Mouse (Mus musculus) spleen, adult 12 weeks (tissue): Measurements from ENCODE around the gene Cga.

Source experiments
- DNase-seq: peaks from one replicate; pipeline ENCODE4 v3.0.0; 2022; ENCODE audit warnings: low spot score

Gene Cga

DNA sequence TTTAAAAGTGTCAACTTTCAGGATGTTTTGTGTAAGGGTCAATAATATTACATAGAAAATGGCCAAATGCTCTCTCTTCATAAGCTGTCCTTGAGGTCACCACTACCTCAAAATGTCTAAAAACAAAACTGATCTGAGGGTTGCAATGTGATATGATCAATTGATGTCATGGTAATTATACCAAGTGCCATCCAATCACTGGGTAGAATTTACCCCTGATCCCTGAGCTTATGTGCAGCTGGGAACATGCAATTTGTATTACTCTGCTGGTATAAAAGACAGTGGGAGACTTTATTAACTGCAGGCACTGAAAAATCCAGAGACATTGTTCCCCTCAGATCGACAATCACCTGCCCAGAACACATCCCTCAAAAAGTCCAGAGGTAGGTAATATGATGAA is at the start of gene Cga:
Cga (plus strand) TSS at position 301 of the 400 bp plus-strand sequence.
- no peak for DNase-seq

DNA sequence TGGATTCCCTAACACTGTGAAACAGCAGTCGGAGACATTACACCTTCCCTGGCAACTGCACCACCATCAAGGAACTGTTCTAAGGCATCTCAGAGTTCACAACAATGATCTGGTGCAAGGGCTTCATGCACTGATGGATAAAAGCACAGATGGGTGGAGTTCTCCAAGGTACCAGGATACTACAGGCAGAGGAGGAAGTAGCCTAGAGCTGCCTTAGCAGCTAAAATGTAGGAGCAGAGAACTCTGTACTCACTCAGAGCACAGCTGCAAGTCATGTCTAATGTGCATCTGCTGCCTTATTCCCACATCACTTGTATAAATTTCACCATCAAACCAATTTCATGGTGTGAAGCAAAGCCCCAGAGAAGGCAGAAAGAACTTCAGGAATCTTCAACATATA is 49.7 kb upstream of the Cga start:
- no peak for DNase-seq

DNA sequence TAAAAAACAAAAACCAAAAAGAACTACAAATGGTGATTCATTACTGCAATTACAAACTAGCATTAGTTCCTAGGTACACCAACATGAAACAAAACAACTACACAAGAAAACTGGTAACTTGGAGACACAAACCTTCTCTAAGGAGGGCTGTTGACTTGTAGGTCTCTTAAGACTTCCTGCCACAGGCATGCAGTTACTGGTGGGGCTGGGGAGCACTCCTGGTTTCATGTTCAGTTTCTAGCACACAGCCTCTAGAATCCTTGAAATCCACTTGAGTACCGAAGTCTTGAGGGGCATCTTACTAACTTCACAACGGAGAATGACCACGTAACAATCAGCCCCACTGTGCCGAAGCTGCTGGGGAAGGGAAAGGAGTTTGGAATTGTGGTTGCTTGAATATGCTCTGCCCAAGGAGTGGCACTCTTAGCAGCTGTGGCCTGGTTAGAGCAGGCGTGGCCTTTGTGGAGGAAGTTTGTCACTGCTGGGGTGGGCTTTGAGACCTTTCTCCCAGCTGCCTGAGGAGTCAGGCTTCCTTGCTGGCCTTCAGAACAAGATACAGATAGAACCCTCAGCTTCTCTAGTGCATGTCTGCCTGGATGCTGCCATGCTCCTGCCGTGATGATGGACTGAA is 45.8 kb upstream of the Cga start:
- DNase-seq: no peak

DNA sequence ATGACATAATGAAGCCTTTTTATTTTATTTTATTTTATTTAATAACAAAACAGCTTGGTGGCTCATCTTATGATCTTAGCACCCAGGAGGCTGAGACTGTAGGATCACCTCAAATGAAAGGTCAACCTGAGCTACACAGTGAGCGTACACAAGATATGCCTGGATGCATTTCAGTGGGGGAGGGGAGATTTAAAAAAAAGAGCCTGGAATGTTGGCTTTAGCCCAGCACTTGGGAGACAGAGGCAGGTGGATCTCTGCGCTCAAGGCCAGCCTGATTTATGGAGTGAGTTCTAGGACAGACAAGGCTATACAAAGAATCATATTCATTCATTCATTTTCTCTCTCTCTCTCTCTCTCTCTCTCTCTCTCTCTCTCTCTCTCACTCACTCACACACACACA is 43.4 kb upstream of the Cga start:
- no peak for DNase-seq

DNA sequence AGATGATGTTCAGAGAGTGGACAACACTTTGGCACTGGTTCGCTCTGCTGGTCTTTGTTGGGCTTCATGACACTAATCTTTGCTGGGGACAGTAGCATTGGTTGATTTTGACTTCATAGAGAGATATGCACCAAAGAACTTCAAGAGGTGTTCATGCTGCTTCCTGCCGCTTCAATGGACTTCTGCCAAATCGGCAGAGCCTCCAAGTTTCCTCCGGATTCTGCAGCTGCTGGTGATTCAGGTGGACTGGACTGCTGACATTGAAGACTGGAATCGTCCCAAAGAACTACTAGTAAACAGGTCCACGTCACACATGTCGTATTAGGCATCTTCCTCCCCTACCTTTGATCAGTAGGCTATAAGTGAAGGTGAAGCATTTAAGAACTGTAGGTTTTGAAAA is 41.5 kb upstream of the Cga start:
- DNase-seq: no peak

DNA sequence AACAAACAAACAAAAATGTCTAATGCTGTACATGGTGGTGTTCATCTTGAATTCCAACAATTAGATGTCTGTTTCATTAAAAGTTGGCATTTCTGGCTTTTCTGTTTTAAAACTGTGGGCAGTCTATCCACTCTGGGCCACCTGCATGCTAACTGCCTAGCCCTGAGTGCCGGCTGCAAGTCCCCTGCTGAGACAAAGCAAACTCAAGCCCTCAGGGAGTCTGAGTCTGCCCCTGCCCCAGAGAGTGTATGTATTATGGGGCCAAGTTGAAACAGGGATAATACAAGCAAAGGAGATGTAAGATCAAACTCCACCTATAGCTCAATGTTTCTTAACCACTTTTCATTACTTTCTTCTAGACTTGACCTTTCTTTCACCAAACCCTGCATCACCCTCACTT is 37.6 kb upstream of the Cga start:
- no peak for DNase-seq

DNA sequence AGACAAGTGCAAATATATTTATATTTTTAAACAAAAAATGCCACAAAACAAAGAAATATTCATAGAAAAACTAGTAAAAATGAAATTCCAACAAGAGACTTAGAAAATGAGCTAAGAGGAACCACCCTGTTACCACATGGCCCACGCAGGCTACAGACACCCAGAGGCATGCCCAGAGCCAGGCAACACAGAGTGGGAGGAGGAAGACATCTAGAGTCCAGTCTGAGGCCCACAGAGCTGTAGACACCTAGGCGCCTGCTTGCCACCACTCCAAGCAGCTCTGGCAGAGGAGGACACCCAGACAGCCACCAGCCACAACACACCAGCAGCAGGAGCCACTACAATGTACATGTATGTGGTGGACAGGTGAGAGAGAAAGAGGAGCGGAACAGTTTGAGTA is 34.7 kb upstream of the Cga start:
- no peak for DNase-seq

DNA sequence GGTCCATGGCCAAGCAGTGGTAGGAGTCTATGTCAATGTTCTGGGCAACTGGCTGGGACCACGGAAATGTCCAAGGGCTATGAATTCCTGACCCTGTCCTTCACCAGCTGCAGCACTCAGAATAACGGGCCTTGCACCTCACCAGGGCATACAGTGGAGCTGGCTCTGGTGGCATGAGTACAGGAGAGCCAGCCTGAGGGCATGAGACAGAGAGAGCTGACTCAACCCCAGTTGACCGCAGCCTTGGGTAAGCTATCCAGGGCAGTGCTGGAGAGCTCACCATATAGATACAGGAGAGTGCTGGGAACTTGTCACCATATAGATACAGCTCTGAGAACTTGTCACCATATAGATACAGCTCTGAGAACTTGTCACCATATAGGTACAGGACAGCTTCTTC is 34.2 kb upstream of the Cga start:
- no peak for DNase-seq

DNA sequence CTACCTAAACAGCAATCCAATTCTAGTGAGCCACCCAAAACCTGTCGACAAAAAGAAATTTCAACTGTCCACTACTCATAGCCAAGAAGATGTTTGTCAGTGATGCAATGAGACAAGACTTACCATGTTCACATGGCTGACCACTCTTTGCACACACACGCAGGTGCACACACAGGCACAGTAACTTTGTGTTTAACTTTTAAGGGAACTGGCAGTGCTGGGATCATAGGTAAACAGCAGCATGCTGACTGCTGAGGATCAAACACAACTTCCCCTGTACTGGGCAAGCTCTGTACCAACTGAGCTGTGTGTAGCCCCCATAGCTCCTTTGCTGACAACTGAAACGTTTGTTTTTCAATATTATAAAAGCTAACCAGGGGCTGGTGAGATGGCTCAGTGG is 32.1 kb upstream of the Cga start:
- no peak for DNase-seq

DNA sequence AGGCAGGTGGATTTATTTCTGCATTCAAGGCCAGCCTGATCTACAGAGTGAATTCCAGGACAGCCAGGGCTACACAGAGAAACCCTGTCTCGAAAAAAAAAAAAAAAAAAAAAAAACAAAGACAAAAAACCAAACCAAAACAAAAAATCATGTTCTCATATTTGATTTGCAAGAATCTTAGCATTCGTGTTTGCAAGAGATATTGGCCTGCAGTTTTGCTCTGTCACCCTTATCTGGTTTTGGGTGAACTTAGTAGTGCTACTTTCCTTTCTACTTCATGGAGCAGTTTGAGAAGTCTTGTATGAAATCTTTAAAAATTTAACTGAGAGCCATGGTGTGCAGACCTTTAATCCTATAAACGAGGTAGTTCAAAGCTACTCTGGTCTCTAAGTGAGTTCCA is 23.8 kb upstream of the Cga start:
- no peak for DNase-seq

DNA sequence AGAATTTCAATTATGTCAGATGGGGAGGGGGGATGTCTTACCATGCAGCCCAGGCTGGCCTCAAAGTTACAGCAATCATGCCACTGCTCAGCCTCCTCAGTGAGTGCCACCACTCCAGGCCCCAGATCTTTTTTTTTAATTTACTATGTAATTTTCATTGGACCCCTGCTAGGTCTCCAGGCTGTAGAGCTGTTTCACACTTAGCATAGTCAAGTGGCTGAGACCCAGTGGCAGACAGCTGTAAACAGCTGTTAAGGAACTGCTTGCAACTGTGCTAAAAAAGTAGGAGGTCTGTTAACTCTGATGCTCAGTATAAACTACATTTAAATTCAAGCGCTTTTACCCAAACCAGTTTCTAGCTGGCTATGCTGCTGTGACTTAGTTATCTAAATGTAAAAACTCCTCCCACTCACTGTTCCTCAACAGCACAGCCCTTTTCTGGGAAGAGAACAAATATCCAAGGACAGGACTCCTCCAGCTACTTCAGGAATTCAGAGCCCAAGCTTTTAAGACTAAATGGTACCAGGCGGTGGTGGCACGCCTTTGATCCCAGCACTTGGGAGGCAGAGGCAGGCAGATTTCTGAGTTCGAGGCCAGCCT is 20.6 kb upstream of the Cga start:
- no peak for DNase-seq

DNA sequence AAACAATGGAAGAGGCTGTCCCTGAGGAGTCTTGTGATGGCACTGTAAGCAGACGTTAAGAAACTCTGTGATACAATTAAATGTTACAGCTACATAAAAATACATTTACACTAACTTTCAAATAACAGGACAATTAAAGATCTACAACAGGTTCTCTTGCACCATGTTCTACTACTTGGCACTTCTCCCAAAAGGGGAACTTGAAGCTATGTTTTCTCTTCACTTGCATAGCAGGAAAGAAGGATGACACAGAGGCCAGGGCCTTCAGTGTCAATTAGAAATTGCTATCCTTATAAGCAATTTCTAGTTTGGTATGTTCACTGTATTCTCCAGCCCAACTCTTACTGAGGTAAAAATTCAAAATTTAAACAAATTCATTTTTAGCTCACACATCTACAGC is 19.3 kb upstream of the Cga start:
- DNase-seq: no peak

DNA sequence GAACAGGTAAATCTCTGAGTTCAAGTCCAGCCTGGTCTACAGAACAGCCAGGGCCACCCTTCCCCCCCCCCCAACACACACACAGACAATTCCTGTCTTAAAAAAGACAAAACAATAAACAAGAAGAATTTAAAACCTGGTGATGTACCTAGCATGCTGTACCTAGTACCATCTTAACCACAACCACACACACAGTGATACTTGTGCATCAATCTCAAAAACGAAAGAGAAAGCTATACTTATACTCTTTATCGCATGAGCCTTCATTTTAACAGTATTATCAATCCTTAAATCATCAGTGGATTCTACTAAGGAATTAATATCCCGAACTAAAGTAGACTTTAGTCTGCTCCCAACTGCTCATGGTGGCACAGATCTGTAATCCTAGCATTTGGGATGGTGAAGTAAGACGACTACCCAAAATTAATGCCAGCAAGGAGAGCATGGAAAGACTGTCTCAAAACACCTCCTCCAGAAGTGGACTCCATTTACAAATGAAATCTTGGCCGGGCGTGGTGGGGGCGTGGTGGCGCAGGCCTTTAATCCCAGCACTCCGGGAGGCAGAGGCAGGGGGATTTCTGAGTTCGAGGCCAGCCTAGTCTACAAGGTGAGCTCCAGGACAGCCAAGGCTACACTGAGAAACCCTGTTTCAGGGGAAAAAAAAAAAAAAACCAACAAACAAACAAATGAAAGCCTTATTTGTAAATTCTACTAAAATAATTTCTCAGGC is 12.5 kb upstream of the Cga start:
- DNase-seq: no peak

DNA sequence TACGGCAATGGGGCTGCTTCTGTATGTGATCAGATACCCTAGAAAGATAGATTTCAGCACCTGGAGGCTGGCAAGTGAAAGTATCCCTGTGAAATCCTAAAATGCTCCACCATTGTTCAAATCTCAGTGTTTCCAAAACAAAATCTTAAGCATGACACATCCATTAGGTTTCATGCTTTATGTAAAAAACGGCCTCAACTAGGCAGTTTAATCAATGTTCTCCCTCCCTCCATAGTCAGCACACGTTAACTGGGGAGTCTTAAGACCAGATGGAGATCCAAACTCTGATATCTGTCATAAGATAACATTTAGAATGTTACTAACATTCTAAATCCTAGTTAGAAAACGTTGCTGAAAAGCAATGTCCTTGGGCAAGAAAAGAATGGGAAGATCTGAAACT is 11.7 kb upstream of the Cga start:
- DNase-seq: no peak

DNA sequence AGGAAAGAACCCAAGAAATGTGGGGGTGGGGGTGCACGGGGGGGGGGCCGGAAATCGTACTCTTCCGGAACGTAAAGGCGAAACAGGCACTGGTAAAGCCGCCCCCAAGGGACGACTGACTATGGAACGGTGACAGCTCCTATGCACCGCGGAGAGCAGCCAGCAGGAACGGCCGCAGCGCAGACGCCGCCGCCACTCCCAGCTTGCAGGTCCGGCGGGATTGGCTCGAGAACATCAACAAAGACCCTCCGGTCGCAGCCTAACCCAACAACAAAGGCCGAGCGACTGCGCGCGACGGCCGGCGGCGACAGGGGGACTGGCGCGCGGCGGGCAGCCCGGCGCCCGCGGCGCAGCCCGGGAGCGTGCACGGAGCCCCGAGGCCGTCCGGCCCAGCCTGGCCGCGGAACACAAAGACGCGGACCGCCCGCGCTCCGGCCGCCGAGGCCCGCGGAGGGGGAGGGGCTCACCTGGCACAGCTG is 11.2 kb upstream of the Cga start:
- peak; percentile 24 for DNase-seq

DNA sequence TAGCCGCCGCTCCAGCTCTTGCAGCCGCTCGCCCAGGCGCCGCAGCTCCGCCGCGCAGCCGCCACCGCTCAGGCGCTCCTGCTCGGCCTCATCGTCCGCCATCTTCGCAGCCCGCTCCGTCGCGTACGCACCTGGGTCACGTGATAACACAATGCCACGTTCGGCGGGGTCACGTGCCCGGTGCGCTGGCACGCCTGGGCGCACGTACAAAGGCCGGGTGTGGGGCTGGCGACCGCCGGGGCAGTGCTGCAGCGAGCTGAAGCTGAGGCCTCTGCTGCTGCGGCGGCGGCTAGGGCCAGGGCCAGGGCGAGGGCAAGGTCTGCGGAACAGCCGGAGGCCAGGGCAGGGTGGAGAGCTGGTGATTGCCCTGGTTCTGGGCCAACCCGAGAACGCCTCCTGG is 10.8 kb upstream of the Cga start, which contains the start of gene Zfp292:
Zfp292 (minus strand) TSS at position 143 of the 400 bp plus-strand sequence.
- DNase-seq: peak; percentile 82

DNA sequence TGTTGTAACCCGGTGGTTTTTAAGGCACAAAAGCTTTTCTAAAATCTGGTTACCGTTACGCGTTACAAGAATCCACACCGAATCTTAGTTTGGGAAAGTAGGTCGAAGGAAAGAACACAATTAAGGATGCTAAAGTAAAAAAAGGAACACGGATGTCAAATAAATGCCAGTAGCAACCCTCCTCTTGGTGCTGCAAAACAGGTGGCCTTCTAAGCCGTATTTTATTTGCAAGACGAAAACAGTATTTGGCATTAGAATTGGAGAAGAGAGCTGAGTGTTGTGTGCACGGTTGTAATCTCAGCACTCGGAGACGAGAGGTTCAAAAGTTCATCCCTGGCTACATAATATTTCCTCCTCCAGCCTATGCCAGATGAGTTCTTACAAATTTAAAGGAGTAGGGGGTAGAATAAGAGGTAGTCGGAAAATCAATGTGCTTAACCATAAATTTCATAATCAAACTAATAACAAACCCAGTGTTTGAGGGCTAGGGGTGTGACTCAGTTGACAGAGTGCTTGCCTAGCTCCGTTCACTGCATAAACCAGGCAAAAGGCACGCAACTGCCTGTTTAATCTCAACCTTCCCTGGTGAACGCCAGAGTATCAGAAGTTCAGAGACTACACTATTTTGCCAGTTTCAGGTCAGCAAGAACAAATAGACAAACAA is 10.1 kb upstream of the Cga start:
- no peak for DNase-seq

DNA sequence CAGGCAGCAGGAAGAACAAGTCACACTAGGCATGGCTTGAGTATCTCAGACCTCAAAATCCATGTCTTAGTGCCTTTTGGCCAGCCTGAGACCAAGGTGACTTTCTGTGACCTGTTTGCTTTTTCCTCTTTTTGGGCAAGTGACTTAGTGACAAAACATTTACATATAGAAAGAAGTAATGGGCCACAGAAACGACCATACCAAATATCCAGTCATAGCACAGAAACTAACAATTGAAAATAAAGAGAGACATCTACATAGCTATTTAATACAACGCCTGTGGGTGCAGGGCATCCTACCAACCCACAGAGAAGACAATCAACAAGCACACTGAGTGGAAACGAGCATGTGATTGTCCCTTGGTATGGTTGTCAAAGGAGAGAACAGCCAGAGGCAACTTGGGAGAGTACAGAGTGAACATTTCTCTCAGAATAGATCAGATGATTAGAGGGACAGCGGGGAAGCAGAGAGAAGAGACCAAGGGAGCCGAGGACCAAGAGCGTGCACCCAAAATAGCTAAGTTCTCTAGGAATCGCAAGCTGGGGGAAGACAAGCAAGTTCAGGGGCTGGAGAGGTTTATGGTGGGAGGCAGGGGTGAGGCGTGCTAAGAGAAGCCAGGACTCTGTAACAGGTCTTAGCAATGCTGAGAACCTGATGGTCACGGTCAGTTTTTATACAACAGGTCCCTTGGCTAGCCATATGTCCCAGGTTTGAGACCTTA is 7.8 kb upstream of the Cga start:
- no peak for DNase-seq

DNA sequence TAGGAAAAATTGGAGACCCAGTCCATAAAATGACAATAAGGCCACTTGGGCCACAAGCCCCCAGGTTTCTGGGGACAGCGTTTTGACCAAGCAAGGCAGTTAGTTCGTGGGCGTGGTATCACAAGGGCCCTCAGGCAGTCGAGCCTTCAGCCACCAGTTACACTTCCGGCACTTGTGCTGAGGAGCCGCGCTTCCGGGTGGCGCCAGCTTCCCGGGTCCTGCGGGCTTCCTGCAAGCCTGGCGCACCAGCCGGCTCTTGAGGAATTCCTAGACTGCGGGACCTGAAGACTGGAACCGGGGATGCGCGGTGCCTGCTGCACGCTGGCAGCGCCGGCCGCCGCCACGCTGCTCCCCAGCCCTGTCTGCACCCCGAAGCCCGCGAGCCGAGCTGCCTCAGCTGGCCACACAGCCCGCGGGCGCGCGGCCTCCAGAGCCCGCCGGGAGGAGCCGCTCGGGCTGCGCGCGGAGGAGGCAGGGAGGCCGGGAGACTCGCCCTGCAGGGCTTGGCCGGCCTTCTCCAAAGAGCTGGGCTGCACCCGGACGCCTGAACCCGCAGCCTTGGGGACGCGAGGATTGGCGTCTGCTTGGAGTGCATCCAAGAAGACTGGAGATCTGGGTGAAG is 7.0 kb upstream of the Cga start:
- DNase-seq: peak; percentile 71

DNA sequence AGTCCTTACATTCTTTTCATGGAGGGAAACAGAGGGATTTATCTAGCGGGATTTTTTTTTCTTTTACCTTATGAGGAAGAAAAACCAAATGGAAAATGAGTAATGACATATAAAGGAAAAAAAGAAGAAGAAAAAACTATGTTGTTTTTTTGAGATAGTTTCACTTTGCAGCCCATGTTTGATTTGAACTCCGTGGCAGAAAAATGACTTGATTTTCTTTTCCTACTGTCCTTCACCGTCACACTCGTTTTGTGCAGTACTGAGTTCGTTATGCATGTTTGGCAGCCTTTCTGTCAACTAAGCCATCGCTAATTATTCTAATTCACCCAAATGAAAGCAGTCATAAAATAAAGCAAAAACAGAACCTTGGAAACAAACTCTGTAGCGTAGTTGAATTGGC is 6.3 kb upstream of the Cga start:
- DNase-seq: no peak

DNA sequence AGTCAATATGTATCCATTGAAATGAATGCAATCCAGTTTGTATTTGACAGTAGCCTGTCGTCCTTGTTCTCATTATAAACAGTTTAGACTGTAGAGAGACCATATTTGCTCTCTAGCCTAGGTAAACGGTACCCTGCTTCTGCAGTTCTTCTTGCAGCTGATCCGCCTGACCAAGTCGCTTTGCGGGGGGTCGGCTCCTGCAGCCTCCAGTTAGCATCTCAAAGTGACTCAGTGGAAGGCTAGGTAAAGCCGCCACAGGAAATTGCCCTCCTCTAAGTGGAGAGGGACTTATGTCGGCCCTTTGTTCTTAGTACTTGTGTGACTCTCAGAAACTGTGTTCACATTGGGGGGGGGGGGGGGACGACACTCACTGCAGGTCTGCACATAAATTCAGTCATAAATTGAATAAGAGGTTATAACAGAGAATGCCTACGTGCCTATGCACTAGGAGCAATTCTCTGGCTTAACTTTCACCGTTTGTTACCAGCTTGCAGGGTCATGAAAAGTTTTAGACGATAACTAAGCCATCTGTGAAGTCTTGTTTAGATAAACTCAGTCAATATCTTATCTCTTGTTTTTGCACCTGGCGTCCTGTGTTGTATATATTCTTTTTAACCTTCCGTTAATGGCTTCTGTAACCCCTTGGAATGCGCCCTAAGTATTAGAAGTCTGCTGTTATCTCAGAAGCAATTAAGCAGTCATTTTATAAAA is 4.3 kb upstream of the Cga start:
- DNase-seq: no peak
